Mouse (Mus musculus): ENCODE measurements around the gene Pnp2.
A peak's percentile ranks its signal among the peaks of the same experiment; 100 is the strongest.

GRCm38 (mm10) chr14:50930754-50931492 is 24.9 kb upstream of the Pnp2 start, which contains the start of the genes Pip4p1 and Pnp:
- no peak for TF ChIP-seq CTCF (conservative IDR thresholded peaks at IDR 0.05; ENCODE audit: insufficient read depth, insufficient read length, low read depth, low read length)
- peak; percentile 19 for TF ChIP-seq POLR2A (IDR thresholded peaks at IDR 0.05; ENCODE audit: low read depth, low read length)

All from kidney, adult 2 months (tissue).